Mouse (Mus musculus) gastrocnemius, adult 8-10 months (tissue): Measurements from ENCODE around the gene Zfp280c. TPM values are rescaled to one million over a fixed set of nuclear protein-coding genes. Genes with fewer than 3 reads are reported as not detected.

Experiments
- DNase-seq, 2 experiments: peaks; one replicate each; pipeline ENCODE4 v3.0.0; 2022; ENCODE audit warnings: low spot score in 2 of 2
- microRNA-seq: library from miRNA; unstranded; fragments of <30 nt; microRNA quantifications from one replicate; pipeline ENCODE4 v1.2.0, GENCODE M21; 2022
- total RNA-seq, 4 experiments: library from RNA; stranded (reverse); gene quantifications; 2 replicates each; pipeline ENCODE4 v1.2.4; 2022

The Zfp280c gene
- total RNA-seq, 4 experiments from 2014 or later: 3.6 to 5.5 (median 3.9) TPM

- no peak for DNase-seq
Measured at GRCm38 (mm10) chrX:48493763-48494162, 100.5 kb downstream of the Zfp280c start.

Small RNAs within 50 kb of the gene (microRNA-seq; reads per million reads assigned to microRNA genes)
- not detected for gene Gm27828

Other genes starting within 250 kb of the Zfp280c start
- gene Elf4, start 131.4 kb downstream of the Zfp280c start, total RNA-seq: 1 to 10 TPM in 2 of 4 experiments, under 1 TPM in 2; 0.70 to 1.9 (median 1.1) TPM
- gene Aifm1, start 80.9 kb downstream of the Zfp280c start, total RNA-seq: 10 to 100 TPM; 34.4 to 42.4 (median 40.0) TPM
- gene Rab33a, start 75.2 kb downstream of the Zfp280c start, total RNA-seq: not detected
- gene Slc25a14, start 28.9 kb upstream of the Zfp280c start, total RNA-seq: 1 to 10 TPM; 1.1 to 2.1 (median 1.9) TPM
- gene Gpr119, start 80.0 kb upstream of the Zfp280c start, total RNA-seq: under 1 TPM in 1 of 4 experiments, not detected in 3; 0.24 TPM
- 1 to 10 TPM in 3 of 4 experiments, under 1 TPM in 1; 0.73 to 2.1 (median 1.4) TPM for gene Rbmx2, start 100.5 kb upstream of the Zfp280c start, total RNA-seq